24 mouse cellular contexts compared by ENCODE assay signal in genomic region chr3:47662484-47662883, GRCm38 (mm10).
DNase-seq lines count a peak whose midpoint lies in the region; ATAC-seq and TF ChIP-seq lines count a peak whose summit lies in the region.
"Had no signal": no experiment of that assay in that cellular context is flagged by ENCODE, and none has a peak within 500 bp of the region (broad histone marks: within the 10 kb centered on the region; RNA-seq: fewer than 3 reads in every experiment).

No protein-coding gene starts in this region.

- no peak overlapping the region for H3K9ac ChIP-seq in forebrain, postnatal 0 days
- no peak overlapping the region for H3K9ac ChIP-seq in forebrain, embryonic 12.5 days
- H3K9ac ChIP-seq in embryonic facial prominence, embryonic 12.5 days: no peak overlapping the region
- H3K9ac ChIP-seq in liver, embryonic 11.5 days (ENCODE audit: low read depth, low read length): no peak overlapping the region
- no peak overlapping the region for H3K9ac ChIP-seq in heart, adult 2 months (ENCODE audit: low read depth, low read length)
- H3K9ac ChIP-seq: heart, embryonic 13.5 days; hindbrain, embryonic 15.5 days; kidney, embryonic 15.5 days; limb, embryonic 12.5 days; lung, embryonic 15.5 days; stomach, embryonic 15.5 days had no signal

- in situ Hi-C loops in Patski (cut with MboI; ENCODE audit: low pct_unique_long_range_greater_than_20kb): no loop called here

- no peak overlapping the region for H3K4me3 ChIP-seq in forebrain, postnatal 0 days (ENCODE audit: low read depth, low read length)
- no peak overlapping the region for H3K4me3 ChIP-seq in forebrain, embryonic 12.5 days (replicated peaks)
- H3K4me3 ChIP-seq in embryonic facial prominence, embryonic 12.5 days: no peak overlapping the region
- H3K4me3 ChIP-seq in liver, embryonic 11.5 days (ENCODE audit: low read depth, low read length): no peak overlapping the region
- no peak overlapping the region for H3K4me3 ChIP-seq in heart, adult 2 months
- H3K4me3 ChIP-seq: heart, embryonic 13.5 days; hindbrain, embryonic 15.5 days; kidney, embryonic 15.5 days; limb, embryonic 12.5 days; lung, embryonic 15.5 days; stomach, embryonic 15.5 days had no signal

- TF ChIP-seq POLR2A in brain, embryonic 14.5 days (IDR thresholded peaks at IDR 0.05; ENCODE audit: borderline replicate concordance, extremely low read depth, insufficient read depth, insufficient read length, poor library complexity, severe bottlenecking): no peak
- TF ChIP-seq POLR2A in heart, adult 2 months (IDR thresholded peaks at IDR 0.05; ENCODE audit: insufficient read depth, low read depth, low read length): no peak

- H3K36me3 ChIP-seq in forebrain, postnatal 0 days (ENCODE audit: insufficient read depth): no peaks in the 10 kb centered on the region
- no peaks in the 10 kb centered on the region for H3K36me3 ChIP-seq in forebrain, embryonic 12.5 days (replicated peaks)
- no peaks in the 10 kb centered on the region for H3K36me3 ChIP-seq in embryonic facial prominence, embryonic 12.5 days
- no peaks in the 10 kb centered on the region for H3K36me3 ChIP-seq in liver, embryonic 11.5 days (ENCODE audit: control insufficient read depth, insufficient read depth, low read length)
- H3K36me3 ChIP-seq in heart, adult 2 months (ENCODE audit: control insufficient read depth, insufficient read depth, low read length): no peaks in the 10 kb centered on the region
- H3K36me3 ChIP-seq: heart, embryonic 13.5 days; hindbrain, embryonic 15.5 days; kidney, embryonic 15.5 days; limb, embryonic 12.5 days; lung, embryonic 15.5 days; stomach, embryonic 15.5 days had no signal

- no peak for ATAC-seq in forebrain, postnatal 0 days
- no peak for ATAC-seq in forebrain, embryonic 12.5 days (ENCODE audit: low FRiP score)
- ATAC-seq in Patski: peak; percentile 39
- peak; percentile 15; the same call in 1 of the 2 replicates for ATAC-seq in embryonic facial prominence, embryonic 12.5 days (ENCODE audit: insufficient number of reproducible peaks, insufficient read depth, low FRiP score, low TSS enrichment)
- no peak for ATAC-seq in liver, embryonic 11.5 days (replicated peaks; ENCODE audit: low FRiP score)
- ATAC-seq: CD4-positive, CD25-positive, alpha-beta regulatory T cell, adult 4 months; inflammation-experienced regulatory T-cells, adult 6 months had no signal

- H3K9me3 ChIP-seq in forebrain, postnatal 0 days (ENCODE audit: low read length): no peaks in the 10 kb centered on the region
- H3K9me3 ChIP-seq in forebrain, embryonic 12.5 days: no peaks in the 10 kb centered on the region
- no peaks in the 10 kb centered on the region for H3K9me3 ChIP-seq in embryonic facial prominence, embryonic 12.5 days
- no peaks in the 10 kb centered on the region for H3K9me3 ChIP-seq in liver, embryonic 11.5 days (ENCODE audit: control insufficient read depth, low read length)
- H3K9me3 ChIP-seq: heart, embryonic 13.5 days; hindbrain, embryonic 15.5 days; kidney, embryonic 15.5 days; limb, embryonic 12.5 days; lung, embryonic 15.5 days; stomach, embryonic 15.5 days had no signal

- no peaks in the 10 kb centered on the region for H3K27me3 ChIP-seq in forebrain, postnatal 0 days (ENCODE audit: insufficient read depth, low read length)
- H3K27me3 ChIP-seq in forebrain, embryonic 12.5 days: no peaks in the 10 kb centered on the region
- H3K27me3 ChIP-seq in Patski: no peaks in the 10 kb centered on the region
- no peaks in the 10 kb centered on the region for H3K27me3 ChIP-seq in embryonic facial prominence, embryonic 12.5 days
- no peaks in the 10 kb centered on the region for H3K27me3 ChIP-seq in liver, embryonic 11.5 days (replicated peaks; ENCODE audit: control insufficient read depth, insufficient read depth, low read length)
- no peaks in the 10 kb centered on the region for H3K27me3 ChIP-seq in heart, adult 2 months (ENCODE audit: control insufficient read depth, insufficient read depth, low read length)
- H3K27me3 ChIP-seq: heart, embryonic 13.5 days; hindbrain, embryonic 15.5 days; kidney, embryonic 15.5 days; limb, embryonic 12.5 days; lung, embryonic 15.5 days; stomach, embryonic 15.5 days had no signal

- TF ChIP-seq EP300 in heart, adult 2 months (IDR thresholded peaks at IDR 0.05; ENCODE audit: insufficient read depth, low read depth, low read length): no peak

- H3K4me1 ChIP-seq in forebrain, postnatal 0 days (ENCODE audit: insufficient read depth): no peaks in the 10 kb centered on the region
- peaks cover 5% of the 10 kb centered on the region; the same call in 1 of the 2 replicates for H3K4me1 ChIP-seq in forebrain, embryonic 12.5 days
- H3K4me1 ChIP-seq in embryonic facial prominence, embryonic 12.5 days: no peaks in the 10 kb centered on the region
- H3K4me1 ChIP-seq in liver, embryonic 11.5 days (replicated peaks; ENCODE audit: control insufficient read depth, insufficient read depth, low read length): no peaks in the 10 kb centered on the region
- H3K4me1 ChIP-seq in heart, adult 2 months (ENCODE audit: control insufficient read depth, insufficient read depth, low read length): no peaks in the 10 kb centered on the region
- H3K4me1 ChIP-seq: heart, embryonic 13.5 days; hindbrain, embryonic 15.5 days; kidney, embryonic 15.5 days; lung, embryonic 15.5 days; stomach, embryonic 15.5 days had no signal

- H3K27ac ChIP-seq in forebrain, postnatal 0 days (ENCODE audit: low read depth, low read length): no peak overlapping the region
- no peak overlapping the region for H3K27ac ChIP-seq in forebrain, embryonic 12.5 days
- no peak overlapping the region for H3K27ac ChIP-seq in embryonic facial prominence, embryonic 12.5 days
- H3K27ac ChIP-seq in liver, embryonic 11.5 days (ENCODE audit: low read depth, low read length): no peak overlapping the region
- no peak overlapping the region for H3K27ac ChIP-seq in heart, adult 2 months
- H3K27ac ChIP-seq: heart, embryonic 13.5 days; hindbrain, embryonic 15.5 days; kidney, embryonic 15.5 days; limb, embryonic 12.5 days; lung, embryonic 15.5 days; stomach, embryonic 15.5 days had no signal

- no peak for TF ChIP-seq CTCF in forebrain, postnatal 0 days (IDR thresholded peaks at IDR 0.05; ENCODE audit: low read depth)
- TF ChIP-seq CTCF in Patski (IDR thresholded peaks at IDR 0.05): no peak
- TF ChIP-seq CTCF in brain, embryonic 14.5 days (IDR thresholded peaks at IDR 0.05; ENCODE audit: borderline replicate concordance, extremely low read depth, insufficient read depth, insufficient read length): no peak
- no peak for TF ChIP-seq CTCF in heart, adult 2 months (IDR thresholded peaks at IDR 0.05)

- intact Hi-C loops in heart, adult 2 months (cut with DNase I): no loop called here

- no peak overlapping the region for H3K4me2 ChIP-seq in forebrain, postnatal 0 days (ENCODE audit: low read depth)
- no peak overlapping the region for H3K4me2 ChIP-seq in forebrain, embryonic 12.5 days
- no peak overlapping the region for H3K4me2 ChIP-seq in embryonic facial prominence, embryonic 12.5 days (replicated peaks)
- no peak overlapping the region for H3K4me2 ChIP-seq in liver, embryonic 11.5 days
- H3K4me2 ChIP-seq: heart, embryonic 13.5 days; hindbrain, embryonic 15.5 days; kidney, embryonic 15.5 days; limb, embryonic 12.5 days; lung, embryonic 15.5 days; stomach, embryonic 15.5 days had no signal

- POLR2A ChIA-PET in Patski (lab: Charles Lee): no interaction called here

- 26% methylated on average over 1 of the region's 1 CpGs for WGBS in forebrain, postnatal 0 days
- 9% methylated on average over 1 of the region's 1 CpGs for WGBS in forebrain, embryonic 12.5 days
- WGBS in embryonic facial prominence, embryonic 12.5 days: 18% methylated on average over 1 of the region's 1 CpGs
- 22% methylated on average over 1 of the region's 1 CpGs for WGBS in liver, embryonic 11.5 days
- 31% methylated on average over 1 of the region's 1 CpGs for WGBS in heart, adult 2 months

- CTCF ChIA-PET in Patski (lab: Charles Lee): no interaction called here

- peak; percentile 0 for DNase-seq in forebrain, postnatal 0 days
- peak; percentile 4 for DNase-seq in Patski (ENCODE audit: low read depth, low spot score)
- DNase-seq in brain, embryonic 14.5 days (ENCODE audit: low read depth): peak; percentile 47
- DNase-seq in liver, embryonic 11.5 days (ENCODE audit: low spot score): no peak
- no peak for DNase-seq in heart, adult 2 months
- DNase-seq in retina, postnatal 1 day: no peak
- DNase-seq: adrenal gland, postnatal 10 days; cerebellum, adult 11-12 months; cerebellum, adult 9-11 months; gastrocnemius, postnatal 25 days; heart, postnatal 10 days; kidney, adult 18-20 months; kidney, postnatal 25 days; right cerebral cortex, postnatal 25 days had no signal

- no peaks in the 10 kb centered on the region for H3K79me2 ChIP-seq in heart, adult 2 months (replicated peaks; ENCODE audit: control insufficient read depth, insufficient read depth, low read length)

Comparison
In these comparisons a context has a peak if more than half of its experiments do, and no peak if none do; other contexts are left out.
1. ATAC-seq: peak in Patski (single experiment) and embryonic facial prominence, embryonic 12.5 days (single experiment); none in forebrain, postnatal 0 days (single experiment), forebrain, embryonic 12.5 days (single experiment) and liver, embryonic 11.5 days (single experiment).
2. DNase-seq: peak in forebrain, postnatal 0 days (single experiment), Patski (single experiment) and brain, embryonic 14.5 days (single experiment); none in liver, embryonic 11.5 days (single experiment), heart, adult 2 months (0 of 2) and retina, postnatal 1 day (single experiment).